Mouse (Mus musculus) fat pad, adult 2 months (tissue): ENCODE results near the gene Mlec.
A peak's percentile ranks its signal among the peaks of the same experiment; 100 is the strongest.
"Not testable (repeated sequence)": the region's sequence is repeated elsewhere in the genome, so short reads cannot be mapped to it uniquely, and the experiment has no call there.

Experiments
- DNase-seq: peaks from one replicate; pipeline ENCODE4 v3.0.0-alpha.2; 2011; ENCODE audit warnings: low read depth, low spot score; ENCODE audit errors: extremely low read depth

Gene Mlec

DNA sequence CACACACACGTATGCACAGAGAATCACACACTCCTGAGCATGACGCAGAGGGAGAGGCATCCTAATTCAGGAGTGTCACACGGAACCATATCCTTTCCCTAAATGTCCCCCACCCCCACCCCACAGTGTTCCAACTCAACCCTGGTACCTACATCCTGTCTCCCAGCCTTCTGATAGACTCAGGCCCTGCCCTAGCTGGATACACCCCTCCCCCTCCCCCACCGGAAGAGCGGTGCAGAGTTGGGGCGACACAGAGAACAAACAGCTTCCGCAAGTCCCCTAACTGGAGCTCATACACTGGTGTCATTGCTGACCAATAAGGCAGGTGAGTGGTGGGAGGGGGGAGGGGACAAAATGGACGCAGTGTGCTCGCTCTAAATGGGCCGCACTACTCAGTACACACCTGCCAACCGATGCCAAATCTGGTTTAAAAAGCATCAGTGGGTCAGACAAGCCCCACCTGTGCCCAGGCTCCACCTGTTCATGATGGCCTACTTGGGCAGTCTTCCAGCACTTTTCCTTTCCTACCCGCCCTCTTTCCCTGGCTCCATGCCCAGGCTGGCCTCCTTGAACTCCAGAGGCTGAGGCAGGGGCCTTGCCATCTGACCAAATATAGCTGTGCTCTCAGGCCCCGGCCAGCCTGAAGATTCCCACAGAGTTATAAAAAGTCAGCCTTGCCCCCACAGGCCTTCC is 23.4 kb upstream of the Mlec start:
- DNase-seq: no peak

DNA sequence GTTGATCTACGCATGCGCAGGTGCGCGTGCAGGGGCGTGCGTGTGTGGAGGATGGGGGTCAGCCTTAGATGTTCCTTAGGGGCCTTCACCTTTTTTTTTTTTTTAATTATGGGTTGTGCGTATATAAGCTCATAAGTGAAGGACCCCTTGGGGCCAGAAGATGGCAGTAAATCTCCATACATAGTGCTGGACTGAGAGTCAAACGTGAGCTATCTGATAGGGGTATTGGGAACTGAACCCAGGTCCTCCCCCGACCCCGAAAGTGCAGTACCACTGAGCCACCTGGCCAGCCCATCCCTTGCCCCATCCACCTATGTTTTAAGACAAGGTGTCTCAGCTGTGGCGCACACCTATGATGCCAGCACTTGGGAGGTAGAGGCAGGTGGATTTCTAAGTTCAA is 21.6 kb upstream of the Mlec start:
- DNase-seq: no peak

DNA sequence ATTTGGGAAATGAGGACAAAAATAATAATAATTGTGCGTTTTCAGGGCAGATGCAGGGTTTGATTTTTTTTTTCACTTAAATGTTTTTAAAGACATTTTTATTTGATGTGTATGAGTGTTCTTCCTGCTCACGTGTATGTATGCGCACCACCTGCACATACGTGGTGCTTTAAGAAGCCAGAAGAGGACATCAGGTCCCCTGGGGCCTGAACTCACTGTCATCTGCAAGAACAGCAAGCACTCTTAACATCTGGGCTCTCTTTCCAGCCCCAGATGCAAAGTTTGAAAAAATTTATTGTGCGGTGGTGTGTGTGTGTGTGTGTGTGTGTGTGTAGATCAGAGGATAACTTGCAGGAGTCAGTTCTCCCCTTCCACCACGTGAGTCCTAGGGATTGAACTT is 19.9 kb upstream of the Mlec start:
- no peak for DNase-seq

DNA sequence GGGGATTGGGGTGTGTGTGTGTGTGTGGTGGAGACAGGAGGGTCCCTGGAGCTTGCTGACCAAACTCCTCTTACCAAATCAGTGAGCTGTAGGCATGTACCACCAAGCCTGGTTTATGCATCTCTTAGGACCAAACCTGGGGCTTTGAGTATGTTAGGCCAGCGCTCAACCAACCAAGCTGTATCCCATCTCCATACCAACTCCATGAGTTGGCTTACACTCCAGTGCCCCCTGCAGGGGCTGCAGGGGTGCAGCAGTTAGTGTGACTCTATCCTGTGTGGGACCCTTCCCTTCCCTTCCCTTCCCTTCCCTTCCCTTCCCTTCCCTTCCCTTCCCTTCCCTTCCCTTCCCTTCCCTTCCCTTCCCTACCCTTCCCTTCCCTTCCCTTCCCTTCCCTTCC is 16.6 kb upstream of the Mlec start:
- no peak for DNase-seq

DNA sequence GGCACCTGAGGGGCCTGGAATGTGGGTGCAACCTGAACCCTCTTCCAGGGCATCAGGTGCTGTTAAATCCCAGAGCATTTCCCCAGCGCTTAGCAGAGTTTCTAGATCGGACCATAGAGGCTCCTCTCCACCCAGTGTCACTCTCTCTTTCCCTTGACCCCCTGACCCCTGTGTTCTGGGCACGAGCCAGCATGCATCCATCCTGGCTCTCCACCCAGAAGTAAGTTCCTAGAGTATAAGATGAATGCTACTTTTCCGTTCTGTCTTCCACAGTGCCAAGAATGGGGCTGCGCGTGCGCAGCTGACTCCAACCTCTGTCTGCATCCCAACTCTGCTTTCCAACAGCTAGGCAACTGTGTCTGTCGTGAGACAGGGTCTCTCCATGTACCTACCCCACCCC is 12.2 kb upstream of the Mlec start:
- DNase-seq: no peak

DNA sequence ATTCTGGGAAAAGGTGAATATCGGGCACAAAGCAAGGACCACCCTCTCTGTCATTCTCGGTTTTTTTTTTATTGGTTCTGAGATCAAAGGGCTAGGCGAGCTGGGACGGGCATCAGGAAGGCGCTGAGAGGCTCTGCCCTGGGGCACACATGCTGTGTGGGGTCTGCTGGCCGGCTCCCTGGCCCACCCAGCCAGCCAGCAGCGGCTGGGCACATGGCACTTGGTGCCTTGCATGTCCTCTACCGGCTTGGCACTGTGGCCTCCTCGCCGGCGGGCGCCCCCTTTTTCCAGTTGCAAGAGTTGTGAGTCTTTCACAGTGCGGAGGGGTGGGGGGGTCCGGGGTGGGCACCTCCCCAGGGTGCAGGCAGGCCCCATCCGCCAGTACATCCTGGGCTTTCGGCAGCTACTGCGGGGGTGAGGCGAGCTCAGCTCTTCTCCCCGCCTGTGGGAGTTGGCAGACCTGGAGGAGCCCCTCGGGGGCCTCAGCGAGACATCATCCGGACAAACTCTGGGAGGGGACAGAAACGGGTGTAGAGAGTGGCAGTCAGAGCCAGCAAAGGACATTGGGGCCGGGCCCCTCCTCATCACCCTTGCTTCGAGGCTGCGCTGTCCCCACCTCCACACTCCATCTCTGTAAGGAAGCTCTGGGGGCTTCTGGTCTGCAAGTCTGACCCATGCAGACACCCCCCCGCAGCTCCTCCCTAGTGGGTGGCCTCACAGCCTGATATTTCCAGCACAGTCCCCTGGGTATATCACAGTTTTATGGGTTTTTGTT is 10.8 kb upstream of the Mlec start:
- DNase-seq: no peak

DNA sequence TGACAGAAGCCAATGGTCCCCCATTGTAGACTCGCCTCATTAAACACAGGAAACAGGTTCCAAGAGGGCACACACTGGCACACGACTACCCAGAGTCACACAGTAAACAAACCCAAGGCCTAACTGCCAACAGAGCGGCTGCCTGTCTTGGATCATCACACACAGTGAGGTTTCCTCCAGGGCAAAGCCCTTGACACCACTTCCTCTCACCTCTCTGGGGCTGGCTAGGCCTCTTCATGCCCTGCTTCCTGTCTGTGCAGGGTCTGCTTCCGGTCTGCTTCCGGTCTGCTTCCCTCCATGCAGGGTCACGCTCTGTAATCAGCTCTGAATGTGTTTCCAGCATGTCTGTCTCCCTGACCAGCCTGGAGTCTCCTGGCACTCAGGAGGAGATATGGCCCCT is 9.4 kb upstream of the Mlec start:
- no peak for DNase-seq

DNA sequence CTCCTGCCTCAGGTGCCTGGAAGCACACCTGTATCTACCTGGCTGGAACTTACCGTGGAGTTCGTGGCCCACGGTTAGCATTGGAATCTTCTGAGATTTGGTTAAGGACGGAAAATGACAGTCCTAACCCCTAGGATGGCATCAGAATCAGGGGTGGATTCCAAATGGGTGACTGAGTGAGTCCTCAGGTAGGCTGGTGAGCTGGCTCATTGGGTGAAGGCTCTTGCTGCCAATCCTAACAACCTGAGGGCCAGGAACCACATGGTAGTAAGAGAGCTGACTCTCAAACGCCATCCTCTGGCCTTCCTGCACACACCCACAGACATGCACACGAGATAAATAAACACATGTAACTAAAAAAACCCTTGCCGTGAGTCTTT is 8.8 kb upstream of the Mlec start:
- peak; percentile 73 for DNase-seq

DNA sequence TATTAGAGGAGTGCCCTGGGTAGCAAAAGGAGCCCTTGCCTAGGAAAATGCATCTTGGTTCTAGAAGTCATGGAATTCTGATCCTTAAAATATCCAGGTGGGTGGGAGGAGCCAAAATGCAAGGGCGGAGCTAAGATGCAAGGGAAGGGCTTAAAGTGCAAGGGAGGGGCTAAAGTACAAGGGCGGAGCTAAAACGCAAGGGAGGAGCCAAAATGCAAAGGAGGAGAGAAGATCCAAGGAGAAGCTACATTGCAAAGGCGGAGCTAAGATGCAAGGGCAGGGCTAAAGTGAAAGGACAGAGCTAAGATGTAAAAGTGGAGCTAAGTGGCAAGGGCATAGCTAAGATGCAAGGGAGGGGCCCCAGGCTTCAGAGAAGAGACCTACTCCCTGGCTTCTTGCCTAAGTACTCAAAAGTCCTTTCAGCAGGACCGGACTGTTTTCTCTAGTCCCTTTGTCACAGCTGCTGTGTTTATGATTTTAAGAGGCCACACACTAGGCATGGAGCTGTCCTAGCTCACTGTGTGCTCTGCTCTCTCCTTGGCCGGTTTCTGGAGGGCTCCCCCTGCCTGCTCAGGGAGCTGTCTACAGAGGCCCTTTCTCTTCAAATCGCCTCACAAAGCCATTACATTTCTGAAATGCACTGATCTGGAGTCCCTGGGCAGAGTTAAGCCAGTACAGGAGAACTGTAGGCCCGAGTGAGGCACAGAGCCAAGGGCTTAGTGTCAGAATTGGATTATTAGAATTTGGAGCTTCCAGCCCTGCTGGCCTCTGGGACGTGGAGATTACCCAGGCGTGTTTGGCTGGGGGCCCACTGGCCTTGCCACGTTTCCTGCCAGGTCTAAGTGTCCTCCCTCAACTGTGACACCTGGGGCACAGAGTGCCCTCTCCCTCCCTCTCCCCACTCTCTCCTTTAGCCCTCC is 8.2 kb upstream of the Mlec start:
- DNase-seq: peak; percentile 79

DNA sequence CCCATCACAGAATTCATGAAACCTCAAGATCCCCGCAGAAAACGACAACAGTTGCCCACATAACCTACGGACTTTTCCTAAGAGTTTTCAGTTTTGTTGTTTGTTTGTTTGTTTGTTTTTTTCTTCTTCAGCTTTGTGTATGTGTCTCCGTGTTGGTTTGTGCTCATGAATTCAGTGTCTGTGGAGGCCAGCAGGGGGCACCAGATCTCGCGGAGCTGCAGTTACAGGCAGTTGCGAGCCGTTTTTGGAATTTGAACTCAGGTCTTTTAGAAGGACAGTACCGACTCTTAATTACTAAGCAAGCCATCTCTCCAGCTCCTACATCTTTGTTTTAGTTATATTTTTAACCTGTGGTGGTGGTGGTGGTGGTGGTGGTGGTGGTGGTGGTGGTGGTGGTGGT is 7.4 kb upstream of the Mlec start:
- DNase-seq: no peak

DNA sequence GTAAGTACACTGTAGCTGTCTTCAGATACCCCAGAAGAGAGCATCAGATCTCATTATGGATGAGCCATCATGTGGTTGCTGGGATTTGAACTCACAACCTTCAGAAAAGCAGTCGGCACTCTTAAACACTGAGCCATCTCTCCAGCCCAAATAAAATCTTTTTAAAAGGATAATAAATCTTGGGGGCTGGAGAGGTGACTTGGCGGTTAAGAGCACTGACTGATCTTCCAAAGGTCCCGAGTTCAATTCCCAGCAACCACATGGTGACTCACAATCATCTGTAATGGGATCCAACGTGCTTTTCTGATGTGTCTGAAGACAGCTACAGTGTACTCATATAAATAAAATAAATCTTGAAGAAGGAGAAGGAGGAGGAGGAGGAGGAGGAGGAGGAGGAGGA is 6.5 kb upstream of the Mlec start:
- not testable (repeated sequence) for DNase-seq

DNA sequence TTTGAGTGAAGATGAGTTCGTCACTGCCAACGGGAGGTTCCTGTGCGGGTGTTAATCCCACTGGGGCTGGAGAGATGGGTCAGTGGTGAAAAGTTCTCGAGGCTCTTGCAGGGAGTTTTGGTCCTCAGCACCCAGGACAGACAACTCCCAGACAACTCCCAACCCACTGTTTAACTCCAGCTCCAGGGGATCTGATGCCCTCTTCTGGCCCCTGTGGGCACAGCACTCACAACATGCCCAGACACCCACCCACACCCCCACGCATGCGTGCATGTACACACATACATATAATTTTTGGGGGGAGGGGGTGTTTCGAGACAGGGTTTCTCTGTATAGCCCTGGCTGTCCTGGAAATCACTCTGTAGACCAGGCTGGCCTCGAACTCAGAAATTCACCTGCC is 5.6 kb upstream of the Mlec start:
- no peak for DNase-seq

DNA sequence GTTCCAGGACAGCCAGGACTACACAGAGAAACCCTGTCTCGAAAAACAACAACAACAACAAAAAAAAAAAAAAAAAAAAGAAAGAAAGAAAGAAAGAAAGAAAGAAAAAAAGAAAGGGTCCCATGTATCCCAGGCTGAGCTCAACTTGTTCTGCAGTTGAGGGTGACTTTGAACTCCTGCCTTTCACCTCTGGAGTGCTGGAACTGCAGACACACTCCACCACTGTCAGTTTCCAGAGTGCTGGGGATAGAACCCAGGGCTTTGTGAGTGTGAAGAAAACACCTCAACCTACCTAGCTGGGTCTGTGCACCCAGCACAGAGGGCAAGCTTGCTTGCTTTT is 3.9 kb upstream of the Mlec start:
- not testable (repeated sequence) for DNase-seq

DNA sequence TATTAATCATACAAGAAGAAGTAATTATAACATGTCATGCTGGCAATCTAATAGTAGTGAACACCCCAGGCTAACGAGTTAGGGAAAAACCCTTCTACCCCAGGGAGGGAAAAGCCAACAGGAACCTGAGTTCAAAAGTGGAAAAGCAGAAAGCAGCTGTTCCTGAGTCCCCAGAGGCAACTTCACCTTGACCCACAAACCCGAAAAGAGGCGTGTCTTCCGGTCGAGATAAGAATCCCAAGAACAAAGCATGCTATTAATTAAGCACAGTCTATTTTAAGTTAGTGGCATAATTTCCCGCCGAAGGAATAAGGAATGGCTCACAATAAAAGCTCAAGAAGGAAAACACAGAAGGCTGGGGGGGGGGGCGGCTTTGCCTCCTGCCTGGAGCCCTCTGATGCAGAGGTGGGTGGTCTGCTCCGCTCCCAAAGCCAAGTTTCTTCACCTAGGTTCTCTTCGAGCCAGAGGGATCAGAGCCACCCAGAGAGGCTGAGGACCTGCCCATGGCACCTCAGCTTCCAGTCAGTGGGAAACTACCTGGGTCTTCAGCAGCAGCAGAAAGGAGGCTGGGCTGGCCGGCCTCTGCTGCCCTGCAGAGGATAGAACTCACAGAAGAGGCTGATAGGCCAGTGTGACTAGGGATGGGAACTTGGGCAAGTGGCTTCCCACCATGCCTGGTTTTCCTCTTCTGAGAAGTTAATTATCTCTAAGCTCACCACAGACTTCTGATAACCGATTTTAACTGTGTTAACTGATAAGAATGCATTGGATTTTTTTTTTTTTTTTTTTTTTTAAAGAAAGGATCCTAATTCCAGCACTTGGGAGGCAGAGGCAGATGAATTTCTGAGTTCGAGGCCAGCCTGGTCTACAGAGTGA is 3.3 kb upstream of the Mlec start:
- DNase-seq: no peak

DNA sequence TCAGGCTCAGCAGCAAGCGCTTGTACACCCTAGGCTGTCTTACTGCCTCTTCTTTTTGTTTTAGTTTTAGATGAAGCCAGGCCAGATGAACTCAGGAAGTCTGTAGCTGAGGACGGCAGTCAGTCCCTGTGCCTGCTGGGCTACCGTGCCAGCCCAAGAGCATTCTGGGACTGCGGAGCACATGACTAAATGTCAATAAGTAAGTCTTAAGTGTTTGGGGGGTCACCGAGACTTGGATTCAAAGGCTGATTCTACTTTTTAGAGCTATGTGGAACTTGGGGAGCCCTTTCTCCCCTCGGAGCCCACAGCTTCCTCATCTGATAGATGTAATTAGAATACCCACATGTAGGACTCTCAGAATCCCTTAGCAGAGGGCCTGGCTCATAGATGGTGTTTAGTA is 2.7 kb upstream of the Mlec start:
- no peak for DNase-seq

DNA sequence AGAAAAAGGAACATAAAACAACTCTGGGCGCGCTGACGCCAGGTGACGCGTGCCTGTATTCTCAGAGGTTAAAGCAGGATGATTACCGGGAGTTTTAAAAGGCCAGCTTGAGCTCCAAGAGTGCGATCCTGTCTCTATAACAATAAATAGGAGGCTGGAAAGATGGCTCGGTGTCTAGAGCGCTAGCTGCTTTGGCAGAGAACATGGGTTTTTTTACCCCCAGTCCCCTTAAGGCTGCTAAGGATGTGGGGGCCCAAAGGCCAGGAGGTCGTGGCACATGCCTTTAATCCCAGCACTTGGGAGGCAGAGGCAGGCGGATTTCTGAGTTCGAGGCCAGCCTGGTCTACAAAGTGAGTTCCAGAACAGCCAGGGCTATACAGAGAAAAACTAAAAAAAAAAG is 1.2 kb upstream of the Mlec start:
- no peak for DNase-seq

DNA sequence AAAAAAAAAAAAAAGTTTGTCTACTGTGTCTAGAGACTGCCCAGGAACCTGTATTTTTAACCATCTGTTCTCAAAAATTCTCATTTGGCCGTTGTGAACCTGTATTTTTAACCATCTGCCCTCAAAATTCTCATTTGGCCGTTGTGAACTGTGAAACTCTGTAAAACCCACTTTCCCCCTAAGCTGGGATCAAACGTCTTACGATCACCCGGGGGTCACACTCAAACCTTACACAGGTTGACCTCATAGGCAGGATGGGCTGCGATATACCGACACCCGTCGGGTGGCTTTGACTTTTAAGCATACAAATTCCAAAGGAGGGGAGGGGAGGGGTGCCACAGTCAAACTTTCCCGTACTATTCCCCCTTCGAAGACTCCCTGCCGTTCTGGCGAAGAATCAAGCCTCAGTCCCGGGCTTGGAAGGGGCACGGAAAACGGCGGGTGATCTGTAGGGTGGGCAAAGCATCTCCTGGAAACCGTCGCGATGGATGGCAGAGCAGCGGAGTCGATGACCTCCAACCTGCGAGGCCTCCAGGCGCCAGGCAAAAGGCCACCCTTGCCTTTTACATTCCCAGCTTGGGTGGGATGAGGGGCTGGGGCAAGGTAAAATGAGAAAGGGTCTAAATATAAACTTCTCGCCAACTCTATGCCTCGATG is 918 bp downstream of the Mlec start:
- no peak for DNase-seq

DNA sequence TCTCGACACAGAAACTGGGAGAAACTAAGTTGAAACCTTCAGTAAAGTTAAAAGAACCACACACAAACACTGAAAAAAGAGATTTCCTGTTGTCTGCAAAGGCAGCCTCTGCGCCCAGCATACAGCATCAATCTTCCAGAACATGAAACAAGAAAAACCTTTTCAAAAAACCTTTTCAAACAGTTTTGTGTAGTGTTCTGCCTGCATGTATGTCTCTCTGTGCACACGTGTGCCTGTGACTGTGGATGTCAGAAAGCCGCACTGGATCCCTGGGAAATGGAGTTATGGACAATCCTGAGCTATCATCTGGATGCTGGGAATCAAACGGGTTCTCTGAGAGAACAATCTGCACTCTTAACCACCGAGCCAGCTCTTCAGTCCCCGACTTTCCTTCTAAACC is 1.6 kb downstream of the Mlec start:
- no peak for DNase-seq

DNA sequence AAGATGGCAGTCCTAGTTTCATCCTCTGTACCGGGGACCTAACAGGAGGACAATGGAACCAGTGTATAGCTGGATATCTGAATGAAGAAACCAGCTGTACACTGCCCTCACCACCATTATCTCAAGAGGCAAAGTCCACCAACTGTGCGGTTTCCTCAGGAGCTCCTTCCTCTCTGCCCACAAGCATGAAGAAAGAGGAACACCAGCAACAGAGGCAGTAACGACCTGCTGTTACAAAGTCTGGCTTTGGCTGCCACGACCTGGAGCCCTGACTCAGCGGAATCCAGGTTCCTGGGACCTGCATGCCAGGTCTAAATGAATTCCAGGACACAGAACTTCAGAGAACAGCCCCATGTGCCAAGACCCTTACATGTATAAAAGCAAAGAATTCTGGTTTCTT is 2.1 kb downstream of the Mlec start:
- no peak for DNase-seq

DNA sequence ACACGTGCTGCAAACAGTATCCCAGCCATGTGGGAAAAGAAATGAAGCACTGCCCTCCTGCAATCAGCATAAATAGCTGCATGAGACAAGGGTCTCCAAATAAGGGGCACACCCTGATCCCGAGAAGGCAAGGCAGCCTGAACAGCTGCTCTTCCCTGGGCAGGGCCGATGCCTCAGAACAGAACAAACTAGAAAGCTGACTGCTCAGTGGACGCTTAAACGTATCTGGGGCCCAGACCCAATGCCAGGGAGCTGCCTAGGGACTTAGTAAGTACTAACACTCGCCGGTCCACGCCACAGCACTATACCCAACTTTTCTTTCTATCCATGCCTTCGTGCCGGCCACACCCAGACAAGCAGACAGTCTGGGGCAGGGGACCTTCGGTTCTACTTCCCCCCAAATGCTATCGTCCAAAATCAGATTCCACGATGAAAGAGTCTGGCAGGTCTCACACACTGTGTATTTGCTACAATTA is 2.8 kb downstream of the Mlec start:
- no peak for DNase-seq
